Mouse (Mus musculus): ENCODE data around the gene Apoe.

GRCm38 (mm10) chr7:19746426-19747201 is 47.6 kb upstream of the Apoe start:
- TF ChIP-seq CTCF (conservative IDR thresholded peaks at IDR 0.05; ENCODE audit: insufficient read depth, insufficient read length, low read depth, low read length), result no peak
- no peak for TF ChIP-seq POLR2A (IDR thresholded peaks at IDR 0.05; ENCODE audit: low read depth, low read length)

Data from kidney, adult 2 months (tissue).